Mouse (Mus musculus): Measurements from ENCODE around the gene Tmc6. TPM values are rescaled to one million over a fixed set of nuclear protein-coding genes. Genes with fewer than 3 reads are reported as not detected.

Gene Tmc6
- polyA plus RNA-seq, 1 experiment = 606 TPM

DNA sequence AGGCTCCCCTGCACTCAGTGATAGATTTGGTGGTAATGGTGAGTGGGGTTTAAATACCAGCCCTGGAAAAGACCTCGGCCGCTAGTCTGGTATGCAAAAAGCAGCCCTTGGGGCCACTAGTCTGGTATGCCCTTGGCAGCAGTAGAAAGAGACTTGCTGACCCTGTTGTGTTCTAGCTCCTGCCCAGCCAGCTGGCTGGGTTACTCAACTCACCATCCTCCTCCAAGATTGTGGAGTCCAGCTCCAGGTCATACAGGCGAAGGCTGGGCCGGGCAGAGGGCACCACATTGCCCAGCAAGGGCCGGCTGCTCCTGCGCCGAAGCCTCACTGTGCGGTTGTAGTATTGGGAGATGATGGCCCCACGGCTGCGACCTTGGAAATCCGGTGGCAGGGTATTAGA lies 4.0 kb downstream of the Tmc6 start:
- Histone ChIP-seq H3K27ac (ENCODE audit: insufficient read depth, low read depth, low read length) (no peak overlapping the region), H3K4me1 (ENCODE audit: control insufficient read depth, insufficient read depth, low read length) (peaks cover 33% of the 10 kb centered on the region), H3K4me3 (ENCODE audit: insufficient read depth, low read depth, low read length) (no peak overlapping the region)
- TF ChIP-seq POLR2A (IDR thresholded peaks at IDR 0.05; ENCODE audit: insufficient read depth, low read depth, low read length) (no peak), CTCF (IDR thresholded peaks at IDR 0.05; ENCODE audit: insufficient read depth, low read depth, low read length) (no peak)
- 94% methylated on average over 11 of the region's 11 CpGs for WGBS

DNA sequence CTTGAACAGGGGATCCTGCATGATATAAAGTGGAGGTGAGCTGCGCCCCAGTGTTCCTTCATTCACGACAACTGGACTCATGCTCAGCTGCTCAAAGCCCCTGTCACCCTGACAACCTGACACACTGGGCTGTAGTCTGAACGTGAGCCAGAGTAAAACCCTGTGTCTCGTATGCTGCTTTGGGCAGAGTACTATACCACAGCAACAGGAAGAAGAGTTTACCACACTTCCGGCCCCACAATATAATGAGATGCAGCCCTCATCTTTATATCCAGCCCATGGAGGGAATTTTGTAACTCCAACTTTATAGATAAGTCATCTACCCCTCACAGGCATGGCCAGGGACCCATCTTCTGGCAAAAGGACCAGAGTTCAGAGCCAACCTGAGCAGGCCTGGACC lies 4.9 kb downstream of the Tmc6 start:
- H3K4me3 ChIP-seq (ENCODE audit: insufficient read depth, low read depth, low read length) = no peak overlapping the region
- TF ChIP-seq CTCF (IDR thresholded peaks at IDR 0.05; ENCODE audit: insufficient read depth, low read depth, low read length) = no peak
- TF ChIP-seq POLR2A (IDR thresholded peaks at IDR 0.05; ENCODE audit: insufficient read depth, low read depth, low read length) = no peak
- 91% methylated on average over 5 of the region's 5 CpGs for WGBS
- H3K27ac ChIP-seq (ENCODE audit: insufficient read depth, low read depth, low read length) = no peak overlapping the region
- H3K4me1 ChIP-seq (ENCODE audit: control insufficient read depth, insufficient read depth, low read length) = peaks cover 30% of the 10 kb centered on the region

DNA sequence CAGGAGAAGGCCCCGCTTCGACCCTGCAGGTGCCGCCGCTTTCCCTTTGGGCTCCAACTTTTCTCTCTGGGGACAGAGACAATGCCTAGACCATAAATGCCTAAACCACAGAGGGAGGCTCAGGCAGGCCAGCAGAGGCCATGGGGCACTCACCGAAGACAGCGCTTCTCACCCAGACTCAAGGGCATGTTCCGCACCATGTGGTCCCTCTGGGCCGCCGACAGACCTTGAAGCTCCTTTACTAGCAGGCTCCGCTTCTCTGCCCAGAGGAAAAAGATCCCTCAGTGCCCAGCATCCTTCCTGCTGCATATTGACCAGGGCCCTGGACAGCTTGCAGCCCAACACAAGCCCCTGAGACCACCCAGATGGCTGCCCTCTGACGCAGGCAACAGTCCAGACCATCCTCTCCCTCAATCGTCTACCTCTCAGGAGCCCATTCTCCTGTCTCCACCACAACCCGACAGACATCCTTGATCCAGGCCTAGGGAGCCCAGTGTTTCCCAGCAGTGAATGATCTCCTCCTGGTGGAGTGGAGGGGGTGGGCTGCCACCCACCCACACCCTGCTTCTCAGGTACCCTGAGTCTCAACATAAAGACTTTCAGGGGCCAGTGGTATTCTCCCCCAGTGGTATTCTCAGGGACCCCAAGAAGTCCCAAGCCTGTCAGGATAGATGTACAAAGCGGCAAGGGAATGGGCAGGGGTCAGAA lies 5.8 kb downstream of the Tmc6 start:
- Histone ChIP-seq H3K4me1 (ENCODE audit: control insufficient read depth, insufficient read depth, low read length) (peaks cover 27% of the 10 kb centered on the region), H3K4me3 (ENCODE audit: insufficient read depth, low read depth, low read length) (no peak overlapping the region), H3K27ac (ENCODE audit: insufficient read depth, low read depth, low read length) (no peak overlapping the region)
- TF ChIP-seq CTCF (IDR thresholded peaks at IDR 0.05; ENCODE audit: insufficient read depth, low read depth, low read length) (no peak), POLR2A (IDR thresholded peaks at IDR 0.05; ENCODE audit: insufficient read depth, low read depth, low read length) (no peak)
- 93% methylated on average over 14 of the region's 14 CpGs for WGBS

DNA sequence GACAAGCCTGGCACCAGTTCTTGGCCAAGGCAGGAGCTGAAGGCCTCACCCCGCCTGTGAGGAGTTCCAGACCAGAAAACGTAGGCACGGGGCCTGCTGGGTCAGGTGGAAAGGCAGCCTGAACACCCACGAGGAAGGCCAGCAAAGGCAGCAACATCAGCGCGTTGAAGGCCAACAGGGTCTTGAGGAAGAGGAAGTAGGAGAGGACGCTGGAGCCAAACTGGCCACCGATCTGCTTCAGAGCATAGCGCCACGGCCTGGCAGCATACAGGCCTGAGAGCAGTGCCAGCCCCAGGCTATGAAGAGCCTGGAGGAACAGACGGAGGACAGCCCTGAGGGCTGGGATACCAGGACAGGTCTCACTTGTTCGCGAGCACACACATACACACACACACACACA lies 6.5 kb downstream of the Tmc6 start:
- peaks cover 20% of the 10 kb centered on the region for H3K4me1 ChIP-seq (ENCODE audit: control insufficient read depth, insufficient read depth, low read length)
- TF ChIP-seq CTCF (IDR thresholded peaks at IDR 0.05; ENCODE audit: insufficient read depth, low read depth, low read length) = no peak
- no peak for TF ChIP-seq POLR2A (IDR thresholded peaks at IDR 0.05; ENCODE audit: insufficient read depth, low read depth, low read length)
- no peak overlapping the region for H3K27ac ChIP-seq (ENCODE audit: insufficient read depth, low read depth, low read length)
- no peak overlapping the region for H3K4me3 ChIP-seq (ENCODE audit: insufficient read depth, low read depth, low read length)
- WGBS = 89% methylated on average over 13 of the region's 13 CpGs

DNA sequence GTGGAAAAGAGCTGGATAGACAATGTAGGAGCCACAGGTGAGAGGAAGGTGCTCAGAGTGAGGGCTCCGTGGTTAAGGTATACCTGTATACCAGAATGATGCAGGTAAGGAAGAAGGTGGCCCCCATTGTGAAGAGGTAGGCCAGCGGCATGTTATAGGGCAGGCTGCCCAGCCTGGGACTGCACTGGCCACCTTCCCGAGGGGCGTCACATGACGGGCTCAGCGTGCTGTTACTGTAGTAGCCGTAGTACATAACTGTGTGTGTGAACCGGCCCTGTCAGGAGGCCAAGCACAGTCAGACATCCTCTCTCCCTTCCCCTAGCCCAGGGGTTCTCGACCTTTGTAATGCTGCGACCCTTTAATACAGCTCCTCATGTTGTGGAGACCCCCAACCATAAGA lies 7.1 kb downstream of the Tmc6 start:
- Histone ChIP-seq H3K4me1 (ENCODE audit: control insufficient read depth, insufficient read depth, low read length) (peaks cover 14% of the 10 kb centered on the region), H3K27ac (ENCODE audit: insufficient read depth, low read depth, low read length) (no peak overlapping the region), H3K4me3 (ENCODE audit: insufficient read depth, low read depth, low read length) (no peak overlapping the region)
- WGBS = 93% methylated on average over 10 of the region's 10 CpGs
- TF ChIP-seq POLR2A (IDR thresholded peaks at IDR 0.05; ENCODE audit: insufficient read depth, low read depth, low read length) (no peak), CTCF (IDR thresholded peaks at IDR 0.05; ENCODE audit: insufficient read depth, low read depth, low read length) (no peak)

DNA sequence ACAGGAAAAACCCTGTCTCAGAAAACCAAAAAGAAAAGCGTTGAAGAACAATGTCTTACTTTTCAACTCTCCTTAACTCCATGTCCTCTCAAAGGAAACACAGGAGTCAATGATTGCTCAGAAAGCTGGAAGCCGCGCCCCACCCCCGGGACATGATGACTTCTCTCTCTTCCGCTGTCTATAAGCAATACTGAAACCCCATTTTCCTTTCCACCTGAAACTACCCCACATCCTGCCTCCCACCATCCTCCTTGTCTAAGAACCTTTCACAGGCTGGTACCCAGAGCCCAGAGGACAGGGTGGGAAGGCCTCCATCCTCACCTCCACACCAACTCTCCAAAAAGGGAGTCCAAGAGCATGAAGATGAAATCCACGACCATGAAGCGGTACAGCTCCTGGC lies 9.6 kb downstream of the Tmc6 start:
- WGBS = 94% methylated on average over 7 of the region's 7 CpGs
- Histone ChIP-seq H3K4me3 (ENCODE audit: insufficient read depth, low read depth, low read length) (no peak overlapping the region), H3K27ac (ENCODE audit: insufficient read depth, low read depth, low read length) (no peak overlapping the region), H3K4me1 (ENCODE audit: control insufficient read depth, insufficient read depth, low read length) (no peaks in the 10 kb centered on the region; the same call in 1 of the 2 replicates)
- no peak for TF ChIP-seq CTCF (IDR thresholded peaks at IDR 0.05; ENCODE audit: insufficient read depth, low read depth, low read length)
- no peak for TF ChIP-seq POLR2A (IDR thresholded peaks at IDR 0.05; ENCODE audit: insufficient read depth, low read depth, low read length)

DNA sequence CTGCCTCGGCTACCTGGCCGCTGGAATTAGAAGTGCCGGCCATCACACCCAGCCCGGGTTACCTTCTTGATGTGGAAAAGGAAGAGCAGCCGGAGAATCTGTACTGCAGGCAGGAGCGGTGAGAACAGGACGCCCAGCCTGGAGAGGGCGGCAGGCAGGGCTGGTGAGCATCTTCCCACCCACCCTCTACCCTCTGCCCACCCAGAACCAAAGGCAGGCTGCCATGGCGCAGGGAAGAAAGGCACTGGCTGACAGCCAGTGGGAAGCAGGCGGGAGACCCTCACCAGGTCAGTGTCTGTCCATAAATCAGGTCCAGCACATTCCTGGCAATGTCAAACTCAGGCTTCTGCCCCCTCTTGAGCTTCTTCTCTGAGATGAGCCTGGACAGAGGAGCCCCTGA lies 11.6 kb downstream of the Tmc6 start:
- Histone ChIP-seq H3K4me1 (ENCODE audit: control insufficient read depth, insufficient read depth, low read length) (no peaks in the 10 kb centered on the region; the same call in 1 of the 2 replicates), H3K27ac (ENCODE audit: insufficient read depth, low read depth, low read length) (no peak overlapping the region), H3K4me3 (ENCODE audit: insufficient read depth, low read depth, low read length) (no peak overlapping the region)
- TF ChIP-seq POLR2A (IDR thresholded peaks at IDR 0.05; ENCODE audit: insufficient read depth, low read depth, low read length) = no peak
- no peak for TF ChIP-seq CTCF (IDR thresholded peaks at IDR 0.05; ENCODE audit: insufficient read depth, low read depth, low read length)
- 86% methylated on average over 10 of the region's 10 CpGs for WGBS

DNA sequence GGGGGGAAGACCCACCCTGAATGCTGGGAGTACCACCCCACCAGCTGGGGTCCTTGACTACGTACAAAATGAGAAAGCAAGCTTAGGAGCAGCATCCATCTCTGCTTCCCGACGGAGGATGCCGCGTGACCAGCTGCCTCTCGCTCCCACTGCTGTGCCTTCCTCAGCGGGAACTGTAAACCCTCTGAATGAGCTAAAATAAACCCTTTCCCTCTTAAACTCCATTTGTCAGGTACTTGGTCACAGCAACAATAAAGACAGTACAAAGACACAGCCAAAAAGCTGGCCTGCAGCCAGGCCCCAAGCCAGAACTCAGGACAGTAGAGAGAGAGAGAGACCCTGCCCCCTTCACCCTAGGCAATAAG lies 12.3 kb downstream of the Tmc6 start:
- WGBS = 38% methylated on average over 7 of the region's 7 CpGs
- no peaks in the 10 kb centered on the region; the same call in 1 of the 2 replicates for H3K4me1 ChIP-seq (ENCODE audit: control insufficient read depth, insufficient read depth, low read length)
- TF ChIP-seq POLR2A (IDR thresholded peaks at IDR 0.05; ENCODE audit: insufficient read depth, low read depth, low read length) = no peak
- TF ChIP-seq CTCF (IDR thresholded peaks at IDR 0.05; ENCODE audit: insufficient read depth, low read depth, low read length) = no peak
- H3K4me3 ChIP-seq (ENCODE audit: insufficient read depth, low read depth, low read length) = no peak overlapping the region
- no peak overlapping the region for H3K27ac ChIP-seq (ENCODE audit: insufficient read depth, low read depth, low read length)

DNA sequence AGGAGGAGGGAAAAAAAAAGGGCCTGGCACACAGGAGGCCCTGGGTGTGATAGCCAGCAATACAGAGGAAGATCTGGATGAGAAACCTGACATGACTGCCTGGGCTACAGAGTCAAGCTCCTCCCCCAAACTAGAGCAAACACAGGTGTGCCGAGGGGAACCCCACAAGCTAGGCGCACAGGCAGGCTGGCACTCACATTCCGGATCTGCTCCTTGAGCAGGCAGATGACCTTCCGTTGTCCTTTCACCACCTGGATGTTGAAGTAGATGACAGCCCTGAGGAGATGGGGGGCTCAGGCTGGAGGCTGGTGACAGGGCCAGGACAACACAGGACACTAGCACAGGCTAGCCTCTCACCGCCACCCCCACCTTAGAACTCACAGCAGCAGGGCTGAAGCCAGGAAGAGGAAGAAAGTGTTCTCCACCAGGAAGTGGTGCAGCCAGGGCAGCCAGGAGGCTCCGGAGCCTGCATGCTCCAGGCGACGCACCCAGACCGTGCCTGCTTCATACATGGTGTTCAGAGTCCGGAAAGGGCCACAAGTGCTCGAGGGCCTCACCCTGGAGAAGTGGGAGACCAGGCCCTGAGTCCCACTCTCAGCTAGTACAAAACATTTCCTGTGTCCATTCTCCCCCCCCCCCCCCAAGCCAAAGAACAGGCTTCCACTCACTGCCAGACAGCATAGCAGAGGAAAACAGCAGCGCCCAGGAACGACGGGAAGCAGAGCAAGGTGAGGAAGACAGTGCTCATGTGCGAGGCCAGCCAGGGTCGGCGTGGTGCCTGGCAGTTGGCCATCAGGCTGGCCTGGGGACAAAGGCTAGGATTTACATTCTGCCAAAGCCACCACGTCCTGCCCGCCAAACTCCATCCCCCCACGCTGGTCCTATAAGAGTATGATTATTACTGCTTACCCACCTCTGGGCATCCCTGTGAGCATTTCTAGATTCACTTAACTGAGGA lies 13.0 kb downstream of the Tmc6 start:
- Histone ChIP-seq H3K27ac (ENCODE audit: insufficient read depth, low read depth, low read length) (no peak overlapping the region), H3K4me3 (ENCODE audit: insufficient read depth, low read depth, low read length) (no peak overlapping the region), H3K4me1 (ENCODE audit: control insufficient read depth, insufficient read depth, low read length) (no peaks in the 10 kb centered on the region; the same call in 1 of the 2 replicates)
- TF ChIP-seq POLR2A (IDR thresholded peaks at IDR 0.05; ENCODE audit: insufficient read depth, low read depth, low read length) = no peak
- no peak for TF ChIP-seq CTCF (IDR thresholded peaks at IDR 0.05; ENCODE audit: insufficient read depth, low read depth, low read length)
- WGBS = 57% methylated on average over 20 of the region's 20 CpGs

Data from olfactory bulb, adult 2 months (tissue).